Mouse (Mus musculus) megakaryocyte, adult 5-6 weeks (primary cell): ENCODE measurements around the gene Unkl. TPM values are rescaled to one million over a fixed set of nuclear protein-coding genes. Genes with fewer than 3 reads are reported as not detected.
"Not testable (repeated sequence)": the region's sequence is repeated elsewhere in the genome, so short reads cannot be mapped to it uniquely, and the experiment has no call there.

ENCODE experiments used
- ATAC-seq: 2 replicates; pipeline ENCODE4 v1.8.0; 2016; ENCODE audit warnings: mild to moderate bottlenecking, inconsistent platforms; ENCODE audit not compliant: poor library complexity, severe bottlenecking
- total RNA-seq, 2 experiments: library from RNA; stranded (forward) in 1 of 2; stranded (reverse) in 1 of 2; fragments of 153-499, 151-499 nt in 1 of 2; fragments of 221-1000, 200-1000 nt in 1 of 2; gene quantifications; 2 replicates each; pipeline versions ENCODE4 v1.2.3 to v1.2.4; 2015 to 2017

The Unkl gene
- total RNA-seq, 2 experiments from 2014 or later, result 7.3 to 7.7 TPM

- no peak for ATAC-seq
These were observed 31.5 kb downstream of the Unkl start for GRCm38 (mm10) chr17:25219492-25220295.

- no peak for ATAC-seq
These were observed 32.5 kb downstream of the Unkl start for GRCm38 (mm10) chr17:25220746-25221145.

- peak; percentile 60 for ATAC-seq
These were observed 33.8 kb downstream of the Unkl start for GRCm38 (mm10) chr17:25221821-25222503.

GRCm38 (mm10) chr17:25222504-25222940 is 34.3 kb downstream of the Unkl start:
- peak; percentile 66 for ATAC-seq

GRCm38 (mm10) chr17:25222951-25223601 is 34.9 kb downstream of the Unkl start:
- no peak for ATAC-seq

GRCm38 (mm10) chr17:25224586-25225222 is 36.5 kb downstream of the Unkl start:
- peak; percentile 12; the same call in 1 of the 2 replicates for ATAC-seq

GRCm38 (mm10) chr17:25225659-25226058 is 37.5 kb downstream of the Unkl start:
- ATAC-seq, result no peak

- ATAC-seq, result no peak
These were observed 39.8 kb downstream of the Unkl start for GRCm38 (mm10) chr17:25227991-25228390.

- ATAC-seq, result not testable (repeated sequence)
These were observed 41.9 kb downstream of the Unkl start for GRCm38 (mm10) chr17:25230014-25230655.

- no peak for ATAC-seq
These were observed 42.5 kb downstream of the Unkl start for GRCm38 (mm10) chr17:25230700-25231099.

GRCm38 (mm10) chr17:25231621-25232020 is 43.4 kb downstream of the Unkl start:
- ATAC-seq, result not testable (repeated sequence)

GRCm38 (mm10) chr17:25235635-25236034 is 47.4 kb downstream of the Unkl start:
- no peak for ATAC-seq

- ATAC-seq, result peak; percentile 84
These were observed 51.8 kb downstream of the Unkl start, which contains the start of the genes Gnptg and Tsr3 for GRCm38 (mm10) chr17:25239695-25240636. Gene Gnptg, minus strand, starts transcription at chr17:25240124. Gene Tsr3, plus strand, starts transcription at chr17:25240170.

GRCm38 (mm10) chr17:25243131-25243780 is 55.1 kb downstream of the Unkl start:
- no peak for ATAC-seq

- no peak for ATAC-seq
These were observed 56.0 kb downstream of the Unkl start for GRCm38 (mm10) chr17:25244239-25244638.

GRCm38 (mm10) chr17:25248033-25248750 is 60.0 kb downstream of the Unkl start:
- ATAC-seq, result peak; percentile 80

GRCm38 (mm10) chr17:25250181-25250835 is 62.1 kb downstream of the Unkl start:
- no peak for ATAC-seq

GRCm38 (mm10) chr17:25252643-25253042 is 64.4 kb downstream of the Unkl start:
- no peak for ATAC-seq
